Mouse (Mus musculus) mature B cell (primary cell): ENCODE results near the gene Plekhg6.

ENCODE experiments used
- in situ Hi-C: fragments of 300-500 bp; cut with MboI; formaldehyde crosslinking; loops from 2 replicates; pipeline ENCODE4 v1.14.3; 2019

The Plekhg6 gene

GRCm38 (mm10) chr6:125325337-125325736, 55.3 kb downstream of the Plekhg6 start:
- in situ Hi-C loops, result no loop called here

DNA sequence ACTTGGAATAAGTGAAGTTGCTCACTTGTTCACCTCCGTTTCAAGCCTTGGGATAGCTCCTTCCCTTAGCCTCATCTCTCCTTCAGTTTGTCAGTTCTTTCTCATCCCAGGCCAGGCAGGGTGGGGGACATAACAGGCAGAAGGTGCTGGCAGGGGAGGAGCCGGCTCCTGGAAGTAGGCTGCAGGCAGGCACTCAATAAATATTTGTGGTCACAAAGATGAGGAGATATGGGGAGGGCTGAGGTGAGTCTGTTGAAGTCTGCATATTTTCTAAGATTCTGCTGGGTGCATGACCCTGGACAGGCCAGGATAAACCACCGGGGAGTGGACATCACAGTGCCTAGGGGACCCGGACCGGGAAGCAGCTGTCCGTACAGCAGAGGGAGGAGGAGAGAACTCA, 57.0 kb downstream of the Plekhg6 start:
- in situ Hi-C loops, result no loop called here

- in situ Hi-C loops, result no loop called here
These were observed 57.8 kb downstream of the Plekhg6 start for GRCm38 (mm10) chr6:125322794-125323193.

DNA sequence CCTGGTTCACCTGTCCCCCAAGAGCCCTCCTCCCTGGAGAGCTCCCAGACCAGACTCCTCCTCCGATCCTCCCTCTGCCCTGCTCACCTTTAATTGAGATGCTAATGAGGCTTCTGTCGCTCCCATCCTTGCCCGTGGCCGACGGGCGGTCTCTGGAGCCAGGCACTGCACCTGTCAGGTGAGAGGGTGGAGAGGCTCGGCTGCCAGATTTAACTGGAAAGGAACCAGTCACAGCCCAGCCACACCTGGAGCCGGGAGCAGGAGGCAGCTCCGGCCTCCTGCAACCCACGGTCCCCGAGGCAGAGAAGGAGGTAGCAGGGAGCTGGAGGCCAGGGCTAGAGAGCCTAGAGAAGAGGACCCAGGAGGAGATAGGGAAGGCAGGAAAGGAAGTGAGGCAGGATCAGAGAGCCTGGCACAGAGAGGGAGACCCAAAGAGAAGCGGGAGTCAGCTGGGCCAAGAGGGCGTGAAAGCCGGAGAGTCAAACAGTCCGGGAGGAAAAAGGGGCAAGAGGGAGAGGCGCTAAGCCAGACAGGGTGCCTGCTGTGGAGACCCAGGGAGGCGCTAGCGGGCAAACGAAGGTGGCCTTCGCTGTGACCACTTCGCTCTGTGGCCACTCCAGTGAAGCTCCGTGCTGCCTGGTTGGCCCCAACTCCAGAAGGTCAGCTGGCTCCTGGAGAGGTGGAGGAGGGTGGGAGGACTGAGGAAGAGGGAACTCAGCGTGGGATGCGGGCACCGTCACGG, 59.3 kb downstream of the Plekhg6 start:
- in situ Hi-C loops, result no loop called here

GRCm38 (mm10) chr6:125320323-125320722, 60.3 kb downstream of the Plekhg6 start, which contains the start of gene Scnn1a:
TSS of gene Scnn1a (plus strand) at chr6:125320659.
- in situ Hi-C loops, result no loop called here

GRCm38 (mm10) chr6:125319919-125320296, 60.7 kb downstream of the Plekhg6 start:
- in situ Hi-C loops, result no loop called here

GRCm38 (mm10) chr6:125318981-125319918, 61.3 kb downstream of the Plekhg6 start:
- in situ Hi-C loops, result no loop called here

GRCm38 (mm10) chr6:125317077-125317476, 63.5 kb downstream of the Plekhg6 start:
- in situ Hi-C loops, result no loop called here

- in situ Hi-C loops, result no loop called here
These were observed 65.8 kb downstream of the Plekhg6 start for GRCm38 (mm10) chr6:125314746-125315145.

DNA sequence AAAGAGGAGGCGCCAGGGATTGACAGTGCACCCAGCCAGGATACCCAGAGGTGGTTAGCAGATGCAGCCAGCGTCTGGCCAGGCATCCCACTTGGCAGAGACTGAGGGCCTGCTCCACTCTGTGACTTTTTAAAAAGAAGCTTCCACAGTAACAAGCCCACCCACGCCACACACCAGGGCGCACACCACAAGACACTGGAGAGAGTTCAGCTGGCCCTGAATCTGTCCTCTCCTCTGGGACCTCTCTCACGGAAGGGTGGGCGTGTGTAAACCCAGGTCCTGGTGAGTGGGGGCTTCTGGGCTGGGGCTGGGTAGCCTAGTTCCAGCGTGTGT, 66.4 kb downstream of the Plekhg6 start:
- in situ Hi-C loops, result no loop called here

DNA sequence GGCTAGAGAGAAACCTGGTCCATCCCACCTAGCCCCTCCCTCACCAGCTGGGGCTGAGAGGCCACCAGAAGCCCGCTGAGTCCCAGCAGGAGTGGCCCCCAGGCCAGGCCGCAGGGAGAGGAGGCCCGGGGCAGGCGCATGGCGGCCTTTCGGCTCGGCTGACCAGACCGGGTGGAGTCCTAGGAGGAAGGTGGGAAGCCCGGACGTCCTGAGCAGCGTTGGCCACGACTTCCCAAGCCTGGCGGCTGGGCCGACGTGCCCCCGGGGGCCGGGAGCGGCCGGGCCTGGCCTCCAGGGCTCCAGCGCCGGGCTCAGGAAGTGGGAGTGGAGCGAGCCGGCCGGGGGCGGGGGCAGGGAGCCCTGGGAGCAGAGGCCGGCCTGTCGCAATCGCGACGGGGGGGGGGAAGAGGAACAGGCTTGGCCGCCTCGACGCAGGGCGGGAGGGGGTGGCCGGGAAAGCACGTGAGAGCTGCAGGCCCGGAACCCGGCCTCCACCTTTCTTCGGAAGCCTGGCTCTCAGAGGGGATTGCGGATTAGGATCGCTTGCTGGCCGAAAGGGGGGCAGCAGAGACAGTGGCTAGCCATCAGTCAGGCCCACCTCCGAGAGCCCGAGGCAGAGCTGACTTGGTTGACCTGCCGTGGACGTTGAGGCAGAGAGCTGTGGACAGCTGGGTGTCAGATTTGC, 66.9 kb downstream of the Plekhg6 start, which contains the start of gene Ltbr:
Gene Ltbr, minus strand, starts transcription at position 340 of the 685 bp plus-strand sequence.
- in situ Hi-C loops, result no loop called here
